Mouse (Mus musculus) kidney, postnatal 10 days (tissue): Measurements from ENCODE around the gene Dnajc3.

Source experiments
- DNase-seq: peaks from one replicate; pipeline ENCODE4 v3.0.0; 2021; ENCODE audit warnings: mixed read lengths

Gene Dnajc3

DNA sequence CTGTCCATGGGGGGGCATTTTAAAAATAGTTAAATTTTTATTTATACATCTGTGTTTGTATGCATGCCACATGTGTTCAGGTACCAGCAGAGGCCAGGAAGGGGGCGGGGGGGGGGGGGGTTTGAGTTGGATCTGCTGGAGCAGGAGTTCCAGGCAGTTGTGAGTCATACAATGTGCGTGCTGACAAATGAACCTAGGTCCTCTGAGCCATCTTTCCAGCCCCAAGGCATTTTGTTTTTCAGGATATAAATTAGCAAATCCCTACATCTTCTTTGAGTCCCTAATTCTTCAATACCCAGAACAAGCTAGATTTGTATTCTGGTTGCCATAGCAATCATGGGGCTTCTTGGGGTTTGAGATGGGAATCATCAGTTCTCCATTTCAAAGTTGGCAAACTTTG is 6.6 kb upstream of the Dnajc3 start:
- DNase-seq, result no peak

DNA sequence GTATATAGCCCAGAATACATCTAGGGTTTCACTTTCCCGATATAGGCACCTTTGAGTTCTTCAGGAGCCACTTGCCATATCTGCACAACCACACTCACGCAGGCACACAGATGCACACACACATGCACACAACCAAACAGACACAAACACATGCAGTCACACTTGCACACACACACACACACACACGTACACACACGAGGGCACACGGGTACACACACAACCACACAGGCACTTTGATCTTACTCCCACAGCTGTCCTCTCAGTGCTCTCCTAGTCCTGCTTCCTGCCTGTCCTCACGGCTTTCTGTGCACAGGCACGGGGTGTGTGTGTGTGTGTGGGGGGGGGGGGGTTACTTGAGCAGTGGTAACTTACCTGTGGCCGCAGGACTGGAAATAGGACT is 4.8 kb upstream of the Dnajc3 start:
- DNase-seq, result no peak

DNA sequence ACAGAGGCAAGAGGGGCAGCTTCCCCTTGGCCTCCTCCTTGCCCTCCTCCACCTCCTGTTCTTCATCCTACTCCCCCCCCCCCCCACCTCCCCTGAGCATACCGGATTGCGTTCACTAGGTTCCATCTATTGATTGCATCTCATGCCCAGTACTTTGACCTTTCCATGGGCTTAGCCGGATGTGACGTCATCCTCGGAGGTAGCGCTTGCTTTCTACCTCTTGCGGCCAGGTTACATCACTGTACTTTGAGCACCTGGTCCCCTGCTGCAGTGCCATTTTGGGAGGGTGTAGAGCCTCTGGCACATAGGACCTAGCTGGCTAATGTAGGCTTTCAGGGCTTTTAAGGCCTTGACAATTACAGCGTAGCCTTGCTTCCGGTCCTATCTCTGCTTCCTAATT is 3.1 kb upstream of the Dnajc3 start:
- no peak for DNase-seq

DNA sequence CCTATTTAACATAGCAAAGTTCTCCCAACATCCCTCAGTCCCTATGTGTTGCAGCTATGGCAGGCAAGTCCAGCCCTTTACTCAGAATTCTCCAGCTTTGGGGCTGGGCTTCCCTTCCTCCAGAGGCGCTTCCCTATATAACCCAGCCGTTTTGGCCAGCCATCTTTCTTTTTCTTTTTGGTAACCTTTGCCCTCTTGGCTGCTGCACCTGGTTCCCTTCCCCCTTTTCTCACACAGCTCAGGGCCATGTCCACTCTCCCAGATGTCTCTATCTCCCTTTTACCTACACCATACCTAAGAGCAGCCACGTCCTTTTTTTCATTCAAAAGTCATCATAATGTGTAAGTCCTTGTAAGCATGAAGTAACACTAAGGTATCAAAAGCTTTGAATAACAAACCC is 1.5 kb upstream of the Dnajc3 start:
- no peak for DNase-seq

DNA sequence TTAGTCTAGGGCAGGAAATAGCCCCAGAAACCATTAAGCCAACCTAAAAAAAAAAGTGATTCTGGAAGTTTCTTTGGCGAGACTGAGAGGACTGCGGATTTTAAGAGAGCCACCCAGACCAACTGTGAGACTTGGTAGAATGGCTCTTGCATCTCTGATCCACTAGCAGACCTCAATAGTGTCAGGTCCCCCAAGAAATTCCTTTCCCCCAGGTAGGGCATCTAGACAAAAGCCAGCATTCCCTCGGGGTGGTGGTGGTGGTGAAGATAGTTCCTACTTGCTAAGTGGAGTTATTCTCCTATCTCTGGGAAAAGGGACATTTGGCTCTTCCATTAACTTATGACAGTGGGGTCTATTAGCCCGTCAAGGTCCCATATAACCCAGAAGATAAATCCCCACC is 824 bp upstream of the Dnajc3 start:
- no peak for DNase-seq

DNA sequence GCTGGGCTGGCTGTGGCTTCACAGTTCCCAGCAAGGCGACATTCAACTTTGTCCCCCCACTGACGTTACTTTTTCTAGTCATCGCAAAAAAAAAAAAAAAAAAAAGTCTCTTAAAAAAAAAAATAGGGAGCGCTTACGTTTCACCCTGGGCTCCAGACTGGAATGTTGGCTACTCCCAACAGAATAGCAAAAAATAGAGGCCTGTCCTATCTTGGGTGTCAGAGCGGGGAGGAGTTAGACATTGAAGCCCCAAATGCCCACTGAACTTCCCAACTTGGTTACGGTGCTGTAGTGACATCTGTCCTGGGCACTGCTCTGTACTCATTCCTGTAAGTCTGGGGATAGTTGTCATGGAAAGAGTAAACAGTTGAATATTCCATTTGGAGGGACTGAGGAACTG is 775 bp downstream of the Dnajc3 start:
- DNase-seq, result peak; percentile 17

DNA sequence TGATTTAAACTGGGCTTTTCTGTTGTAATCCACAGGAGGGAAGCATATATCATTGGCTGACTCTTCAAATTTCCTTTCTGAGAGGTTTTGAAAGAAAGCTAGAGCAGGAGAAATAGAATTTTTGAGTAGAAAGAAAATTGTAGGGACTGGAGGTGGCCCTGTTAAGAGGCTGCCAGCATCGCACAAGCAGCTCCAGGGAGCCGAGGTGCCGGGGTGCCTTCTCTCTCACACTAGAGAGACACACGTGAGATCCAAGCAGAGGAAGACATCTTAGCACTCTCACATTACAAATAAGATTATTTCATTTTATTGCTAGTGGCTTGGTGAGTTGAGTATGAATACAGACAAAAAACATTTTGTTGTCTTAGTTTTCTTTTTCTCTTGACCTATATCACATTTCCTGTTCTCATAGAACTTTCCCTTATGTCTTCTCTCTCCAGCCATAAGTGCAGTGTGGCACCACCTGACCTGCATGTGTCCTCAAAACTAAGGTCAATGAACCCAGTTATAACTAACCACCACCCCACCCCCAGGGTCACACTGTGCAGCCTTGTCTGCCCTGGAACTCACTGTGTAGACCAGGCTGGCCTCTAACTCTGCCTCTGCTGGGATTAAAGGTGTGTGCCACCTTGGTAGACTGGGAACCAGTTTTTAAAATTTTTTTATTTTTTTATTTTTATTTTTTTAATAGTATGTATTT is 3.2 kb downstream of the Dnajc3 start:
- DNase-seq, result no peak

DNA sequence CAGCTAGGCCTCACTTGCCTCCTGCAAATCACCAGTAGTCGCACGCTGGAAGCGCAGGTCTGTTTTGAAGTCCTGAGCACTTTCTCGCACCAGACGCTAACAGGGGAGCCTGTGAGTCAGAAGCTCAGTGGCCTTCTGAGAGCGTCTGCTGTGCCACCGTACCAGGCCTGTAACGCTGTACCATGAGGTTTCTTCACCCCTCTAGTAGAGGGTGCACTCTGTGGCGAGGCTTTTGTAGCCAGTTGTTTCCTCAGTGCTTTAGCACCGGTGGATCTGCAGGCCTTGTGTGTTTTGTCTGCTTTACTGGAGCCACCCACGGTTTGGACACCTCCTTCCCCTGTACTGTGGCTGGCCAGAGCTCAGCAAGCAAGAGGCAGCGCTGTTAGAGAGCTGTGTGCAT is 4.3 kb downstream of the Dnajc3 start:
- DNase-seq, result no peak

DNA sequence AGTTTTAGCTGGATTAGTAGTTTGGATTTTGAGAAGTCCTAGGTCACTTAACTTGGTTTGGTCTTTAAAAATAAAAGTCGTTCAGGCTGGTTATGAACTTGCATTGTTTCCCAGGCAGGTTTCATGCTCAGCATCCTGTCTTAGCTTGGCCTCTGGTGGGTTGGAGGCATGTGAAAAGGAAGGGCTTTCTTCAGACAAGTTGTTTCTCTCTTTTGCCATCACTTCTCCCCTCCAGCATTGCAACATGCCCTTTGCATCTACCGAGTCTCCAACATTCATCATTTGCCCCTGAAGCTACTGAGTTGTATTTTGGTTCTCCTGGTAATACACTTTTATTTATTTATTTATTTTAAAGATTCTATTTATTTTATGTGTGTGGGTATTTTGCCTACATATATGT is 6.9 kb downstream of the Dnajc3 start:
- DNase-seq, result no peak

DNA sequence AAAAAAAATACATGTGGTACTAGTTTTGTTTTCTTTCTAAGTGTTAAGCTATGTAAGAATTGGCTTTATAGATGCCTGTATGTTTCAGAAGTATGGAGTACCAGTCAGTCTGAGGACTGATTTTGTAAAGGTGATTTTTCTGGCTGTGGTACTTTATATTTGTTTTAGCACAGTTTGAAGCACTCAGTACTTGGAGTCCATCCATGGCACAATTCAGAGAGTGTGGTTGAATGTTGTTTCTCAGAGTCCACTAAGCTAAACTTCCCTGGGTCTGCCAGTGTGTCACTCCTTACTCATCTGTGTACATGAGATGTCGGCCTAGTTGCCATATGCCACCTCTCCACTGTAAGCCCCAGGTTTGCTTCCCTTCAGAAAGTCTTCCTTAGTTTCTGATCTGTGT is 11.1 kb downstream of the Dnajc3 start:
- DNase-seq, result no peak

DNA sequence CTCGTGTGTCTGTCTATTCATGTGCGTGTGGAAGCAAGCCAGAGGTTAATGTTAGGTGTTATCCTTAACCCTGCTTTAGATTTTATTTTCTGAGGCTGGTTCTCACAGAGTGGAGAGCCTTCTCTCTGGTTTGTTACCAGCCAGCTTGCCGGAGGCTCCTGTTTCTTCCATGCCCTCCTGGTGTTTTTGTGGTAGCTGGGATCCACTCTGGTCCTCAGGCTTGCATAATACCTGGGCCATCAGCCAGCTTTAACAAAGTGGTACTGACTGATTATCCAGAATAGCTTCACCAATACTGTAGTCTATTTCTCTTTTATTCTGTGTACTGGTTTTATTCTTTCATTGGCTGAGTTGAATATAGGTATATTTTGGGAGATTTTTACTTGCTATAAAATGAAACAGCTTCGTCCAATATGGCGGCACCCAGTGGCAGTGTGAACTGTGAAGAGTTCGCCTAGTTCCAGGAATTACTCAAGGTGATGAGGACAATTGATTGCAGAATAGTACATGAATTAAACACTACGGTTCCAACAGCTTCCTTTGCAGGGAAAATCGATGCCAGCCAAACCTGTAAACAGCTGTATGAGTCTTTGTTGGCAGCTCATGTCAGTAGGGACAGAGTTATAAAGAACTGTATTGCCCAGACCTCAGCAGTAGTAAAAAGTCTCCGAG is 14.3 kb downstream of the Dnajc3 start:
- no peak for DNase-seq

DNA sequence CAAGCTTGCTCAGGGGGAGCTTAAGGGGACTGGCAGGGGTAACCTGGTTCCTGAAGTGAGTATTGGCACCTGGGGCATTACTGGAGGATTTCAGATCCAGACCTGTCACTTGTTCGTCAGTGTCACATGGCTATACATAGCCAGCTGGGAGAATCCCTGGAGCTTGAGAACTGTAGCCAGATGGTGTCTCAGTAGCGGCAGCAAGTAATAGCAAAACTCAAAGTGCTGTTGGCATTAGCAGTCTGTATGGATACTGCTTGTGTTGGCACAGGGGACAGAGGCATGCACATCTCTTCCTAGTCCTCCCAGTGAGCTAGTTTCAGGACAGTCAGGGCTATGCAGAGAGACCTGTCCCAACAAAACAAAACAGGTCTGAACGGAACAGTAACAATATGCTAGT is 20.2 kb downstream of the Dnajc3 start:
- DNase-seq, result no peak

DNA sequence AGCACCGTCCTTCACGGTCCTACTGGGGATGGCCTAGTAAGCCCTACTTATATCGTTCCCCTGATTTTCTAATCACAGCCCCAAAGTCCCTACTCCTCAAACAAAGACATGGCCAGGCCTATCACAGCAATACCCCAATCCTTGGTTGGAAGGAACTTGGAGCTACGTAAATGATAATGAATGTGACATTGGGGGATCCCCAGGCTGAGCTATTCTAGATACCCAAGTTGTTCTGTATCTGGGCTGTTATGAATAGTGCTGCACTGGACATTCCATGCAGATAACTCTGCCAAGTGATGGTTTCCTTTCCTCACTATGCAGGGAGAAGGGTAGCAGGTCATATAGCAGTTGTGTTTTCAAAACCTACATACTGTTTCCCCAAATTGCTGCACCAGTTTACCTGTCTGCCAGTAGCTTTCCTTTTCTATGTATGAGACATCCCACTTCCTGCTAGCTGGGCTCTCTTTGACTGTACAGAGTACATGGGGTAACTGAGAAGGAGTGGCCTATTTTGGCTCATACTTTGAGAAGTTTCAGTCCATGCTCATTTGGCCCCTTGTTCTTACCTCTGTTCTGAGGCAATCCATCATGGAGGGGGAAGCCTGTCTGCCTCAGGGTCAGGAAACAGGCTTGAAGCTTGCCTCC is 27.7 kb downstream of the Dnajc3 start:
- no peak for DNase-seq

DNA sequence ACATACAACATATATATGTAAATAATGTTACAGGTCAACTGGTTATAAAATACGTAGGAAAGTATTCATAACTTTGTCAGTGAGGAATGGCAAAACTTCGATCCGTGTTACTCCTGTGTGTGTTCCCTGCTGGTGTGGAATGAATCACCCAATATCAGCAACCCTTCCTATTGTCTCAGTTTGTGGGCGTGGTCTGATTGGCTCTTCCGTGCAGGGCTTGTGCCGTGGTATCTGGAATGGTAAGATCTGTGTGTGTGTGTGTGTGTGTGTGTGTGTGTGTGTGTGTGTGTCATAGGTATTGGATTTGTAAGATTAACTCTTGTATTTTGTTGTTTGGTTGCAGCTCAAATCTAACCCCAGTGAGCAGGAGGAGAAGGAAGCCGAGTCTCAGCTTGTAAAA is 29.9 kb downstream of the Dnajc3 start:
- DNase-seq, result no peak

DNA sequence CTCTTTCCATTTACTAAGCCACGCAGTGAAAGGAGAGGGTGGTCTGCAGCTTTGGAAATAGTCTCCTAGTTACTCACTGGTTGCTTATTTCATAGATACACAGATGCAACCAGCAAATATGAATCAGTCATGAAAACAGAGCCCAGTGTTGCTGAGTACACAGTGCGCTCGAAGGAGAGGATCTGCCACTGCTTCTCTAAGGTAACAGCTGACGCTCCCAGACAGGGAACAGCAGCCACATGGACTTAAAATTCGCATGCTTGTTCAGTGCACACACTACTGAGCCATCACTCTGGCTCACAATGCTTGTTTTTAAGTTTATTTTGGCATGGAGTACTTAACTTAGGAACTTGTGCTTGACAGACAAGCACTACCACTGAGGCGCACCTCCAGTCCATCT is 34.5 kb downstream of the Dnajc3 start:
- no peak for DNase-seq

DNA sequence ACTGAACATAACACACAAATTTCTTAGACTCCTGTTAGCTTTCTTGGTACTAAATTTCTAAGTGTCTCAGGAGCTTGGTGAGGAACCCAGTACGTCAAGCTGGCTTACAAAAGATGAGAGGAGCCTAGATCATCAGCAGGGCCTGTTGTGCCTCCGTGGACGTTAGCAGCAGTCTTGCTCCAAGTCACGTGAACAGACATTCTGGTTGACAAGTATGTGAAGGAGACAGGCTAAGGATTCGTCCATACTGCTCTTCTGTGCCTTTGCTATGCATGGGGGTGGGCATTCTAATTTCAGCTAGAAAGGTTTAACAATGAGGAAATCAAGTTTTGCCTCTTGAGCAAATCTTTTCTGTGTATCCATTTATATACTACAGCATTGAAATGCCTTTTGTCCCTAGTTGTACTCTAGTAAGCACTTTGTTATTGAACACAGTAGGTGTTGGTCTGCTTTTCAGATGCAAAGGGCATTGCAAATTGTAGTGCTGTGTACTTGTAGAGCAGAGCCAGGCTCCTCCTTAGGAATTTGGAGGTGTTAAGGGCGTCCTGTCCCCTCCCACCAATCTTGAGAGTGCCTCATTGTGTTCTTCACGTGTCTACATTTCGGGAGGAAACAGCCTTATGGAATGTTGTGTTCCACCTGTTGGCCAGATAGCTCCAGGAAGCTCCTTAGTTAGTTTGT is 39.5 kb downstream of the Dnajc3 start:
- DNase-seq, result no peak

DNA sequence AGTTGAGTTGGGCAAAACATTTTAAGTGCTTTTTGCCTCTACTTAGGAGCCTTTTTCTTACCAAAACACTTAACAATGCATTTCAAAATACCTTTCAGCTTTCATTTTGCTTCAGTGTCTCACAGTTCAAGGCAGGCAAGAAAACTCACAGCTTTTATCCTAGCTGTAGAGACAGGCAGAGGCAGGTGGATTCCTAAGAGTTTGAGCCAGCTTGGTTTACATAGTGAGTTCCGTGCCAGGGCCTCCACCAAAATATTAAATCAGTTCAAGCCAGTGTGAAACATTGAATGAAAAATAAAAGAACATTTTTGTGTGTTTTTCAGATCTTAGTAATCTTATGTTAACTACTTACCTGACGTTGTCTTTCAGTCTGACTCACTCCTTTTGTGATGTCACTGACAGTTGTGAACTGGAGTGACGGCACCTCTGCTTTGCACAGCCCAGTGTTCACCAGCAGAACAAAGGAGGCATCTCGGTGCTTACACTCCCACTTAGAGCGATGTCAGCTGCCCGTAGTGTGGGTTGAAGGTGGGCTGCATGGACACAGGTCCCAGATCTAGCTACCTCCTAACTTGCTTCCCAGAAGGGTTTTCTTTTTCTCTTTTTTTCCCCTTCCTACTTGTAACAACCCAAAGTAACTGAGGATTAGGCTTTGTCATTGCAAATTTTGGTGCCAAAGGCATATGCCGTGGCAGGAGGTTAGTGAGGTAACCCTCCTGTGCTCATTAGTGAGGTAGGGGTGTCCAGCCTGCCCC is 42.0 kb downstream of the Dnajc3 start:
- no peak for DNase-seq

DNA sequence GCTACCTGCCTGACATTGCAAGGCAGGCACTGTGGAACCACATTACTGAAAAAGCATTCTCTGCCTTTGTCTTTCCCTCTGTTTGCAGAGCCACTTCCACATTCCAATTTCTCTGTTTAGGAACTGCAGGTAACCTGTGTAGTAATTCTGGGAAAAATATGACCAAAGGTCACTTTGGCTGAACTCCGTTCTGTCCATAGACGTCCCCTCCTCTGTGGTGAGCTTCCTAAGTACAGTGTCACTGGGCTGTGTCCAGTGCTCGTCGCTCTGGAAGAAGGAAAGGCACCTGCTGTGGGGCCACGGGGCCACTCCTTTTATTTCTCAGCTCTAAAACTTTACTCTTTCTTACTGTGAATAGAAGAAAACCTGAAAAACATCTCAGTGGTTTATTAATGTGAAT is 42.6 kb downstream of the Dnajc3 start:
- no peak for DNase-seq

DNA sequence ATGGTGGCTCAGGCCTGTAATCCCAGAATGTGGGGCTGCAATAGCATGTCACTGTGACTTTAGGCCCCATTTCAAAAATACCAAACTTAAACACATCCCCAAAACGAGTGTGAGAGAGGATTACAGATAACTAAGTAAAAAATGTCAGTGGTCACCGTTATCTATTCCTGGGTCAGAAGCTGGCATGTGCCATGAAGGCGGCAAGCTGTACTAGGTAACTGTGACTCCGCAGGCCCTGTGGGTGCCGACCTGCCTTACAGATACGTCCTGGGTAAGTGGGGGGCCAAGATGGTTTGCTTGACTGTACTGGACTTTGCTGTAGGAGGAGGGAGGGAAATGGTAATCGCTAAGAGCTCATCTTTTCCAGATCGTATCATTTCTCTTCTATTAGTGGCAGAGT is 43.1 kb downstream of the Dnajc3 start:
- DNase-seq, result no peak

DNA sequence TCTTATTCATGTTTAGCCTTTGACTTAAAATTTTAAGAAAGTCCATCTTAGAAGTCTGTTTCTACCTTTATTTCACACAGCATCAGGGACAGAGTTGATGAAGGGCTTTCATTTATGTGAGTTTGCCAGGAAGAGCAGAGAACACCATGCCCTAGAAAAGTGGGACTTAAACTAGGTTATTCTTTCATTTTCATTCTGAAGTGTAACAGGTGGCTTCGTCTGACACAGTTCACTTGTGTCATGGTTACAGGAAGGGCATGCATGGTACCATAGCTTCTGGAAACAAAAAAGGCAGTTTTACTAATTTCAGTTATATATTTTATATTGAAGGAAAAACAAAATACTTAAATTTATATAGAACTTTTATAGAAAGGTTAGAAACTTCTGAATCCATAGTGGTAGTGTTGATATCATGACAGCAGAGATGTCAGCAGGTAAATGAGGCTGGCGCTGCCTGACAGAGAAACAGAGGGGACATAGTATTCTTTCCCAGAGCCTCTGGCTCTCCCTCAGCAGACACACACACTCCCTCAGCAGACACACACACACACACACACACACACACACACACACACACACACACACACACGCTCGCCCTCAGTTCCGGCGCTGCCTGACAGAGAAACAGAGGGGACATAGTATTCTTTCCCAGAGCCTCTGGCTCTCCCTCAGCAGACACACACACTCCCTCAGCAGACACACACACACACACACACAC is 44.1 kb downstream of the Dnajc3 start:
- DNase-seq, result peak; percentile 39

DNA sequence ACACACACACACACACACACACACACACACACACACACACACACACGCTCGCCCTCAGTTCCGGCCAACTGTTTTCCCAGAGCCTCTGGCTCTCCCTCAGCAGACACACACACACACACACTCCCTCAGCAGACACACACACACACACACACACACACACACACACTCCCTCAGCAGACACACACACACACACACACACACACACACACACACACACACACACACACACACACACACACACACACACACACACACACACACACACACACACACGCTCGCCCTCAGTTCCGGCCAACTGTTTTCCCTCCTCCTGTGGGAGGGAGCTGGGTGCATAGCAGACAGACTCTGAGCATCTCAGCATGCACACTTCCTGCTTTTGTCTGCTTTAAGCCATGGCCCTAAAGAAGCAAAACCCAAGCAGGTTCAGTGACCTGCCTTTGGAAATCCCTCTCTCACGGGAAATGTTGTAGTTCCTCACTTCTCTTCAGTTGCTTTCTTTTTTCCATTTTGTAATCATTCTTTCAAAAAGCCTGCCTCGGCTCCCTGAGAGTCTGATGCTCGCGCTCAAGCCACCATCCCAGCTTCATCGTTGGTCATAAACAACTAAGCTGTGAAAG is 44.8 kb downstream of the Dnajc3 start:
- peak; percentile 57 for DNase-seq

DNA sequence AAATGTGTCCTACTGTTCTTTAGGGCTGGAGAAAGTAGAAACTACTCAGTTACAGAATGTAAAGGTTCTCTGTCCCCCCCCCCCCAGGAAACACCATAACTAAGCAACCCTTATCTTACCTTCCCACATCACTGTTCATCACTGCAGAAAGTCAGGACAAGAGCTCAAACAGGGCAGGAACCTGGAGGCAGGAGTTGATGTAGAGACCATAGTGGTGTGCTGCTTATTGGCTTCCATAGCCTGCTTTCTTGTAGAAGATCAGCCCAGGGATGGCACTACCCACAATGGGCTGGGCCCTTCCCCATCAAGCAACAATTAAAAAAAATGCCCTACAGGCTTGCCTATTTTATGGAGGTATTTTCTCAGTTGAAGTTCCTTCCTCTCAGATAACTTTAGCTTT is 45.6 kb downstream of the Dnajc3 start:
- DNase-seq, result no peak
